Mouse (Mus musculus): Measurements from ENCODE around the gene Polr2b.

Polr2b gene

DNA sequence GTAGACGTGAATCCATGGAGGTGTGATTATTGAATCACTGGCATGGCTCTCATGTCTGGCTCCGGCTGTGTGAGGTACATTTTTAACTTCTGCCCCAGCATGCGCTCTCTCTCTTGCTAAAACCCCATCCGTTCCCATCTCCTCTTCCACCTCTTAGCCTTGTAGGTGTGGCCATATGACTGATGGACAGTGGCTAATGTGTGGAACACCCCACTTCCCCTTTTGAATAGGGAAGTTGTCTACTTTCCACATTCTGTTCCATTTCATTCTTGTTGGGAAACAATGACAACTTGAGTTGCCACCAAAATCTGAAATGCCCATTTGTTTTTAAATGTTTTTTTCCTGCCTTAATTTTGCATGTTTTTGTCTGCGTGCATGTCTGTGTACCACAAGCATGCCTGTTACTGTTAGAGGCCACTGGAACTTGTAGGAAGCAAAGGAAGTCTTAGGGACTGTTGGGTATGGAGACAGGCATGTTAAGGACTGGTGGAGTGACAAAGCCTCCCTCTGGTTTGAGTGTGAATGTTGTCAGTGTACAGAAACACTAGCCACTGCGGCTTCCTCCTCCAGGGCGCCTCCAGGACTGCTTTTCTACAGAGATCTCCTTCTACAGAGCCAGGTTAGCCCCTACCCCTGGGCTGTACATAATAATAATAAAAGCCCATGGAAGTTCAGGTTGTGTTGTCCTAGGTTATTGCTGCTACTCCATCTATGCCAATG lies 17.0 kb upstream of the Polr2b start:
- DNase-seq (ENCODE audit: low spot score in 2 of 2), result no peak

- DNase-seq (ENCODE audit: low spot score in 2 of 2), result no peak
Measured at GRCm38 (mm10) chr5:77299486-77299885, 10.5 kb upstream of the Polr2b start.

- no peak for DNase-seq (ENCODE audit: low spot score in 2 of 2)
Measured at GRCm38 (mm10) chr5:77301296-77301903, 8.5 kb upstream of the Polr2b start.

- DNase-seq (ENCODE audit: low spot score in 2 of 2), result no peak
Measured at GRCm38 (mm10) chr5:77307821-77308553, 2.0 kb upstream of the Polr2b start.

GRCm38 (mm10) chr5:77309051-77309906 lies 668 bp upstream of the Polr2b start:
- peak; percentile 51 to 62 for DNase-seq (ENCODE audit: low spot score in 2 of 2)

DNA sequence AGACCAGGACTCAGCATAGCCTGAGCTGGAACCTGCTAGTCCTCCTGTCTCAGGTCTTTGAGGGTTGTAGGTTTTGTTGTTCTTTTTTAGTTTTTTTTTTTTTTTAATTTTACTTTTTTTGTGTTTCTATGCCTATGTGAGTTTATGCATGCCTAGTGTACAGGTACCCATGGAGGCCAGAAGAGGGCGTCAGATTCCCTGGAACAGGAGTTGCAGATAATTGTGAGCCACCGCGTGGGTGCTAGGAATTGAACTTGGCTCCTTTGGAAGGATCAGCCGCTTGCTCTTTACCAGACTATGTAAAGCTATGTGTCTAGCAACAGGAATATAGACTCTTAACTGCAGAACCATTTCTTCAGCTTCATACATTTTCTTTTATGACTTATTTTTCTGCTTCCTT lies 4.3 kb downstream of the Polr2b start:
- no peak for DNase-seq (ENCODE audit: low spot score in 2 of 2)

GRCm38 (mm10) chr5:77314986-77315385 lies 5.0 kb downstream of the Polr2b start:
- no peak for DNase-seq (ENCODE audit: low spot score in 2 of 2)

DNA sequence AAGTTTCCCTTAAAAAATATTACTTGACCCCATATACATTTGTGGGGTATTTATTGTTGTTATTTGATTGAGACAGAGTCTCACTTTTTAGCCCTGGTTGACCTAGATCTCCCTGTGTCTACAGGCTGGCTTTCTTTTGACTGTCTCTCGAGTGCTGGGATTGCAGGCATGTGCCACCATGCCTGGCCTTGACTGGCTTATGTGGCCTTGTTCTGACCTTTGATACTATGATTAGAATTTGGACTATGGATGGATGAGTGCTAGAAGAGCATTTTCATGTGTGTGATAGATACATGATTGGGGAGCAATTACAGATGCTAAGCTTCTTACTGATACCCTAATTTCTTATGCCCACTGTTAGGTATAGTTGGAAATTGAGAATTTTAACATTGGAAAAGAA lies 15.0 kb downstream of the Polr2b start:
- no peak for DNase-seq (ENCODE audit: low spot score in 2 of 2)

DNA sequence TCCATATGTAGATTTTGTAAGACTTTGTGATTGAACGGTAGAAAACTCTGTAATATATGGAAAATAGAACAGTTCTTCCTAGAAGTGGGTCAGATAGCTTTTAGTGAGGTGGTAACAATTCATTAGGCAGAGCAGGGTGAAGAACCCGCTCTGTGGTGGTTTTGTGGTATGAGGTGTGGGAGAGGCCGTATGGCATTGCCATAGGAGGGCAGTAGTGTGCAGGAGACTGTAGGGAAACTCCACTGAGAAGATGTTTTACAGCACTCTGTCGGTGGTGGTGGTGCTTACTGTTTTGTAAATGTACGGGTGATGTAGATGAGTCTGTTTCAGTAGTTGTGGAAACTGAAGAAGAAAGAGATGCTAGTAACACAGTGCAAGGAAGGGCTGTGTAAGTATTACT lies 20.2 kb downstream of the Polr2b start:
- DNase-seq (ENCODE audit: low spot score in 2 of 2), result no peak

GRCm38 (mm10) chr5:77340033-77340432 lies 30.1 kb downstream of the Polr2b start:
- DNase-seq (ENCODE audit: low spot score in 2 of 2), result no peak

DNA sequence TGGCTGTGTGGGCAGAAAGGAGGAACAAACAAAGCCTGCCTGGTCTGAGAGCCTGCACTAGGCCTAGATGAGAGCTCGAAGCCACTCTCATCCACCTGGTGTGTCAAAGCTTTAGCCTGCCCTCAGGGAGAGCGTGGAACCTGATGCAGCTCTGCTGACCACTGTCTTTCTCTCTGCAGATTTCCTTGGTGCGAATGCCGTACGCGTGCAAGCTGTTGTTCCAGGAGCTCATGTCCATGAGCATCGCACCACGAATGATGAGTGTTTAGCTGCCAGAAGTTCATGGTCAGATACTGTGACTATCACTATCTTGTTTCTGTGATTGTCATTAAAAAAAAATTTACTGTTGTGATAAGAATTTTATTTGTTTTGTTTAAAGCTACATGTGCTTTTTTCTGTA lies 39.0 kb downstream of the Polr2b start:
- no peak for DNase-seq (ENCODE audit: low spot score in 2 of 2)

GRCm38 (mm10) chr5:77349971-77350658 lies 40.2 kb downstream of the Polr2b start:
- no peak for DNase-seq (ENCODE audit: low spot score in 2 of 2)

- DNase-seq (ENCODE audit: low spot score in 2 of 2), result no peak
Measured at GRCm38 (mm10) chr5:77351691-77352090, 41.7 kb downstream of the Polr2b start.

- DNase-seq (ENCODE audit: low spot score in 2 of 2), result peak; percentile 77 to 84
Measured at GRCm38 (mm10) chr5:77354361-77354787, 44.4 kb downstream of the Polr2b start.

DNA sequence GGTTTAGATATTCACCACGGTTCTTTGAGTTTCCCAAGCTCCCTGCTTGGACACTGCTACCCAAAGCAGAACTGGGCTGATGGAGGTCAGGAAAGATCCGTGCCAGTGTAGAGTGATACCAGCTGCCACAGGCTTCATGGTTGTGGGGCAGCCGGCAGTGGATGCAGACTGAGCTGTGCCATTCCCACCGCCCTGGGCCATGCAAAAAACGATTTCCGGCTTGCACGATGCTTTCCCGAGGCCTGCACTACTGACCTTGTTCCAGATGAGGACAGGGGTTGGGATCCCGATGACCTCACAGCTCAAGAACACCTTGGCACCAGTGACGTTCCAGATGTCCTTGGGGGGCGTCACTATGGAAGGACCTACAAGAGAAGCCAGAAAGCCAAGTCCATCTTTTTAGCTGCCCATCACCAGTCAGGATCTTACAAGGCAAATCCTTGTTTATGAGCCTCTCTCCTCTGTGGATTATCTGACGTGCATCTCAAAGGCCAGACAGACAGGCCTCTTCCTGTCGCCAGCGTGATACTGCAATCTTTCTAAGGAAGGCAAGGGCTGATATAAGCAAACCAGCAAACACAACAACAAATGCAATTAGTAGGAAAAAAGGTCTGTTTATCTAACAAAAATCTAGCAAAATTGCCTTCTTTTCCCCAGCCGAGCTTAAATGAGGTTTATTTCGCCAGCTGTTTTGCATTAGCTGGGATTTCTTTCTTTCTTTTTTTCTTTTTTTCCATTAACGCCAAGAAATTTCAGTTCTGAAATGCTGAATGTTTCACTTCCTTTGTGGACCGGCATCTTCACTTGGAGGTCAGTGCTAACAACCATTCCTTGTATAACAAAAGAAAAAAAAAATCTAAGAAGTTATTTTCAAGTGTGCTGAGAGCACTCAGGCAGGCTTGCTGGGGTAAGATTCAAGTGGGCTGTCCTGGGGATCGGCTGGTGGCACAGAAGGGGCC lies 45.6 kb downstream of the Polr2b start:
- no peak for DNase-seq (ENCODE audit: low spot score in 2 of 2)

GRCm38 (mm10) chr5:77357405-77358149 lies 47.6 kb downstream of the Polr2b start:
- peak; percentile 22 to 63 for DNase-seq (ENCODE audit: low spot score in 2 of 2)

- DNase-seq (ENCODE audit: low spot score in 2 of 2), result no peak
Measured at GRCm38 (mm10) chr5:77358347-77358746, 48.4 kb downstream of the Polr2b start.

DNA sequence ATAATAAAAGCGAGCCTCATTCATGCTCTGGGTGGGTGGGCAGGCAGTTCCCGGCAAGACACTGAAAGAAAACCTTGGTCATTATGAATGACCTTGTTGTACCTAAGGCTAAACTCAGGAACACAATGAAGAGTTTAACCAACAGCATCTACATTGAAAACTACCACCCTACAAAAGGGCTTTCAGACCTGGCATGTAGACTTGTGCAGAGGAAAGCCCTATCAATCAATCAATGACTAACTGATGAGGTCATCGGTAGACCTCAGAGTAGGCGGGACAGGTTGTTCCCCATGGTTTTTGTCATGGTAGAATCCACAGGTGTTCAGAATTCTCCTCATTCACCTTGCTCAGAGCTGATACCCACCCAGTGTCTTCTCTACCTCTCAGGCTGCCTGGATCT lies 50.0 kb downstream of the Polr2b start:
- no peak for DNase-seq (ENCODE audit: low spot score in 2 of 2)

- DNase-seq (ENCODE audit: low spot score in 2 of 2), result no peak
Measured at GRCm38 (mm10) chr5:77361006-77361405, 51.1 kb downstream of the Polr2b start.

All from spleen, postnatal 10 days (tissue).